12 mouse cellular contexts compared by ENCODE assay signal in the genomic region with DNA sequence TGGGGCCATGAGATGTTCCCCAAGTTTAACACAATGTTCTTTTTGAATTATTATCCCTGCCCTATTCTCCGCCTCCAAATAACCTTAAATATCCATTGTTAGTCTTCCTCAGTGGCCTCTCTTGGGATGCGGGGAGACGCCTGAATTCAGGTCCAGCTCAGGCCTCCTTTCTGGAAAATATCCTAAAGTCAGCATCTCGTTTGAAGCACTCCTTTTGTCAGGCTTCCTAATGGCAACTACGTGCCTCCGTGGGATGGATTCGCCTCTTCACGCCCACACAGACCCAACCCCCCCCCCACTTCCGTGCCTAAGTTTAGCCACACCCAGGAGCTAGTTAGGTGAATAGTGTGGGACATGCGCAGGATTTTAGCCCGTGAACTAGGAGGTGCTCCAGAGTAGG.
"Had no signal": no experiment of that assay in that cellular context is flagged by ENCODE, and none has a peak within 500 bp of the region (broad histone marks: within the 10 kb centered on the region; RNA-seq: fewer than 3 reads in every experiment).

TSS of gene Rhox10 (plus strand) at position 301 of the 400 bp plus-strand sequence.

- DNase-seq: left cerebral cortex, postnatal 4 days; liver; liver, embryonic 13.5 days; liver, postnatal 0 days; lung, adult 18-20 months; lung, adult 2 months; lung, embryonic 14.5 days; lung, postnatal 10 days; lung, postnatal 14 days; lung, postnatal 36 days; lung, postnatal 4 days; midbrain, embryonic 14.5 days had no signal
